Mouse (Mus musculus): ENCODE measurements around the gene Gm45711.

Gm45711 gene

GRCm38 (mm10) chr8:104342426-104342825 is 32.5 kb upstream of the Gm45711 start:
- no peaks in the 10 kb centered on the region for H3K9me3 ChIP-seq (ENCODE audit: low read length)
- H3K27me3 ChIP-seq (ENCODE audit: insufficient read depth, low read length), result peaks cover 54% of the 10 kb centered on the region
- TF ChIP-seq CTCF (conservative IDR thresholded peaks at IDR 0.05; ENCODE audit: low read length) (no peak), NANOG (IDR thresholded peaks at IDR 0.05; ENCODE audit: borderline replicate concordance, low read length) (no peak), POU5F1 (IDR thresholded peaks at IDR 0.05; ENCODE audit: borderline replicate concordance, low read length) (no peak)
- no peak overlapping the region for H3K4me3 ChIP-seq (replicated peaks; ENCODE audit: low read length)
- no peaks in the 10 kb centered on the region; the same call in 1 of the 2 replicates for H3K36me3 ChIP-seq (ENCODE audit: insufficient read depth, low read length)
- peaks cover 32% of the 10 kb centered on the region for H3K4me1 ChIP-seq (replicated peaks; ENCODE audit: low read depth, low read length)

- Histone ChIP-seq H3K9me3 (ENCODE audit: low read length) (no peaks in the 10 kb centered on the region), H3K4me3 (replicated peaks; ENCODE audit: low read length) (peak overlapping the region; percentile 81), H3K36me3 (ENCODE audit: insufficient read depth, low read length) (no peaks in the 10 kb centered on the region), H3K4me1 (replicated peaks; ENCODE audit: low read depth, low read length) (peaks cover 26% of the 10 kb centered on the region), H3K27me3 (ENCODE audit: insufficient read depth, low read length) (peaks cover 54% of the 10 kb centered on the region)
- TF ChIP-seq NANOG (IDR thresholded peaks at IDR 0.05; ENCODE audit: borderline replicate concordance, low read length) (no peak), POU5F1 (IDR thresholded peaks at IDR 0.05; ENCODE audit: borderline replicate concordance, low read length) (no peak), CTCF (conservative IDR thresholded peaks at IDR 0.05; ENCODE audit: low read length) (no peak)
Observed at GRCm38 (mm10) chr8:104341678-104342077, 31.8 kb upstream of the Gm45711 start.

- Histone ChIP-seq H3K27me3 (ENCODE audit: insufficient read depth, low read length) (peaks cover 54% of the 10 kb centered on the region), H3K9me3 (ENCODE audit: low read length) (no peaks in the 10 kb centered on the region), H3K4me3 (replicated peaks; ENCODE audit: low read length) (peak overlapping the region; percentile 81), H3K4me1 (replicated peaks; ENCODE audit: low read depth, low read length) (peaks cover 22% of the 10 kb centered on the region), H3K36me3 (ENCODE audit: insufficient read depth, low read length) (no peaks in the 10 kb centered on the region)
- TF ChIP-seq NANOG (IDR thresholded peaks at IDR 0.05; ENCODE audit: borderline replicate concordance, low read length) (no peak), POU5F1 (IDR thresholded peaks at IDR 0.05; ENCODE audit: borderline replicate concordance, low read length) (no peak), CTCF (conservative IDR thresholded peaks at IDR 0.05; ENCODE audit: low read length) (no peak)
Observed at GRCm38 (mm10) chr8:104341106-104341561, 31.3 kb upstream of the Gm45711 start.

GRCm38 (mm10) chr8:104340233-104341105 is 30.6 kb upstream of the Gm45711 start:
- H3K36me3 ChIP-seq (ENCODE audit: insufficient read depth, low read length), result no peaks in the 10 kb centered on the region
- peaks cover 22% of the 10 kb centered on the region for H3K4me1 ChIP-seq (replicated peaks; ENCODE audit: low read depth, low read length)
- H3K27me3 ChIP-seq (ENCODE audit: insufficient read depth, low read length), result peaks cover 54% of the 10 kb centered on the region
- no peaks in the 10 kb centered on the region for H3K9me3 ChIP-seq (ENCODE audit: low read length)
- peak overlapping the region; percentile 81 for H3K4me3 ChIP-seq (replicated peaks; ENCODE audit: low read length)
- TF ChIP-seq NANOG (IDR thresholded peaks at IDR 0.05; ENCODE audit: borderline replicate concordance, low read length) (no peak), POU5F1 (IDR thresholded peaks at IDR 0.05; ENCODE audit: borderline replicate concordance, low read length) (no peak), CTCF (conservative IDR thresholded peaks at IDR 0.05; ENCODE audit: low read length) (peak; percentile 3; the same call in 1 of the 2 replicates)

- Histone ChIP-seq H3K27me3 (ENCODE audit: insufficient read depth, low read length) (peaks cover 54% of the 10 kb centered on the region), H3K4me1 (replicated peaks; ENCODE audit: low read depth, low read length) (peaks cover 22% of the 10 kb centered on the region), H3K36me3 (ENCODE audit: insufficient read depth, low read length) (no peaks in the 10 kb centered on the region), H3K4me3 (replicated peaks; ENCODE audit: low read length) (peak overlapping the region; percentile 81), H3K9me3 (ENCODE audit: low read length) (no peaks in the 10 kb centered on the region)
- TF ChIP-seq POU5F1 (IDR thresholded peaks at IDR 0.05; ENCODE audit: borderline replicate concordance, low read length) (no peak), CTCF (conservative IDR thresholded peaks at IDR 0.05; ENCODE audit: low read length) (no peak), NANOG (IDR thresholded peaks at IDR 0.05; ENCODE audit: borderline replicate concordance, low read length) (no peak)
Observed at GRCm38 (mm10) chr8:104339983-104340232, 30.0 kb upstream of the Gm45711 start.

GRCm38 (mm10) chr8:104339229-104339982 is 29.5 kb upstream of the Gm45711 start, which contains the start of gene Cmtm3:
Gene Cmtm3 (plus strand): TSS chr8:104339410.
- H3K9me3 ChIP-seq (ENCODE audit: low read length), result peaks cover 4% of the 10 kb centered on the region
- peaks cover 54% of the 10 kb centered on the region for H3K27me3 ChIP-seq (ENCODE audit: insufficient read depth, low read length)
- TF ChIP-seq POU5F1 (IDR thresholded peaks at IDR 0.05; ENCODE audit: borderline replicate concordance, low read length) (no peak), CTCF (conservative IDR thresholded peaks at IDR 0.05; ENCODE audit: low read length) (no peak), NANOG (IDR thresholded peaks at IDR 0.05; ENCODE audit: borderline replicate concordance, low read length) (no peak)
- no peaks in the 10 kb centered on the region for H3K36me3 ChIP-seq (ENCODE audit: insufficient read depth, low read length)
- peaks cover 22% of the 10 kb centered on the region for H3K4me1 ChIP-seq (replicated peaks; ENCODE audit: low read depth, low read length)
- peak within 1 kb of the TSS; percentile 81 for H3K4me3 ChIP-seq (replicated peaks; ENCODE audit: low read length)

- Histone ChIP-seq H3K27me3 (ENCODE audit: insufficient read depth, low read length) (peaks cover 44% of the 10 kb centered on the region), H3K4me1 (replicated peaks; ENCODE audit: low read depth, low read length) (peaks cover 18% of the 10 kb centered on the region), H3K9me3 (ENCODE audit: low read length) (peaks cover 12% of the 10 kb centered on the region), H3K4me3 (replicated peaks; ENCODE audit: low read length) (no peak overlapping the region), H3K36me3 (ENCODE audit: insufficient read depth, low read length) (no peaks in the 10 kb centered on the region)
- TF ChIP-seq NANOG (IDR thresholded peaks at IDR 0.05; ENCODE audit: borderline replicate concordance, low read length) (no peak), CTCF (conservative IDR thresholded peaks at IDR 0.05; ENCODE audit: low read length) (peak; percentile 20)
Observed at GRCm38 (mm10) chr8:104337890-104338289, 28.0 kb upstream of the Gm45711 start.

- Histone ChIP-seq H3K27me3 (ENCODE audit: insufficient read depth, low read length) (peaks cover 33% of the 10 kb centered on the region), H3K36me3 (ENCODE audit: insufficient read depth, low read length) (no peaks in the 10 kb centered on the region), H3K9me3 (ENCODE audit: low read length) (peaks cover 12% of the 10 kb centered on the region), H3K4me3 (replicated peaks; ENCODE audit: low read length) (no peak overlapping the region), H3K4me1 (replicated peaks; ENCODE audit: low read depth, low read length) (peaks cover 16% of the 10 kb centered on the region)
- no peak for TF ChIP-seq NANOG (IDR thresholded peaks at IDR 0.05; ENCODE audit: borderline replicate concordance, low read length)
- no peak for TF ChIP-seq CTCF (conservative IDR thresholded peaks at IDR 0.05; ENCODE audit: low read length)
- TF ChIP-seq POU5F1 (IDR thresholded peaks at IDR 0.05; ENCODE audit: borderline replicate concordance, low read length), result no peak
Observed at GRCm38 (mm10) chr8:104336806-104337205, 26.9 kb upstream of the Gm45711 start.

Measured in E14TG2a.4 (cell line).